Mouse (Mus musculus) adrenal gland, postnatal 4 days (tissue): ENCODE results near the gene Elmo1. TPM values are rescaled to one million over a fixed set of nuclear protein-coding genes. Genes with fewer than 3 reads are reported as not detected.

Experiments used
- DNase-seq, 2 experiments: peaks; one replicate each; pipeline ENCODE4 v3.0.0; 2021 to 2022; ENCODE audit warnings: low spot score in 2 of 2, mixed read lengths in 2 of 2
- total RNA-seq, 2 experiments: library from RNA; stranded (reverse); gene quantifications; 2 replicates each; pipeline ENCODE4 v1.2.3; 2021

Elmo1 gene
- total RNA-seq, 2 experiments from 2014 or later = 26.2 to 28.2 TPM

GRCm38 (mm10) chr13:20365828-20366593, 275.6 kb downstream of the Elmo1 start:
- DNase-seq = no peak

- DNase-seq = no peak
Observed at GRCm38 (mm10) chr13:20370036-20370802, 279.8 kb downstream of the Elmo1 start.

GRCm38 (mm10) chr13:20371501-20371900, 281.1 kb downstream of the Elmo1 start:
- no peak for DNase-seq

GRCm38 (mm10) chr13:20372335-20372734, 281.9 kb downstream of the Elmo1 start:
- DNase-seq = no peak

DNA sequence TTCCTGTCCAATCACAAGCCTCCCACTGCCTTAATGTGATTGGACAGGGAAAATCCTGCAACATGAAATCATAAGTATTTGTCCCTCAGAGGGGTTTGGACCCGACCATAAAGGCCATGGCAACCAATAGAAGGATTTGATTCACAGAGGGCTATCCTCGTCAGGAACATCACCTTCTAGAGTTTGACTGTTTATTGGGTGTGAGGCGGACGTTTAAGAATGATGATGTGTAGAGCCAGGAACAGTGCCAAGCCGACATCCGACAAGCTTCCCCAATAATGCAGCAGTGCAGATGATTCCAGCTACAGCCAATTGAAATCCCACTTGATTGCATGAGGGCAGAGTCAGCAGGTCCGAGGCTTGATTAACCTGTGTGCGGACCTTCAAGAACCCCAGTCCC, 288.5 kb downstream of the Elmo1 start:
- DNase-seq = no peak

DNA sequence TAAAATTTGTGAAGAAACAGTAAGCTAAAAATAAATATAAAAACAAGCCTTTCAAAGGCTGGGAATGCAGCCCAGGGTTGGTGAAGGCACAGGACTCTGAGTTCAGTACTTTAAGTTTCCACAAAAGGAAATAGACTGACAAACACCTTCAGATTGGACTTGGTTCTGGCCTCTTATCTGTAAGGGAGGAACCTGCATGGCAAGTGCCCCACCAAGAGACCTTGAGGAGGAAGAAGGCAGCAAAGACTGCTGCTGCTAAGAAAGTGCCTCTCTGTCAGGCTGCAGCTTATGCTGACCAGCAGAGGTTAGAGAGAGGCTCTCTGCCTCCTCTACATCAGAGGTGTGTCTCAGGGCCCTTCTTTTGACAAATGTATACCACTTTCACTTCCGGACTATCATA, 293.5 kb downstream of the Elmo1 start:
- no peak for DNase-seq

GRCm38 (mm10) chr13:20384846-20385245, 294.4 kb downstream of the Elmo1 start:
- no peak for DNase-seq

GRCm38 (mm10) chr13:20385423-20385822, 295.0 kb downstream of the Elmo1 start:
- DNase-seq = no peak

DNA sequence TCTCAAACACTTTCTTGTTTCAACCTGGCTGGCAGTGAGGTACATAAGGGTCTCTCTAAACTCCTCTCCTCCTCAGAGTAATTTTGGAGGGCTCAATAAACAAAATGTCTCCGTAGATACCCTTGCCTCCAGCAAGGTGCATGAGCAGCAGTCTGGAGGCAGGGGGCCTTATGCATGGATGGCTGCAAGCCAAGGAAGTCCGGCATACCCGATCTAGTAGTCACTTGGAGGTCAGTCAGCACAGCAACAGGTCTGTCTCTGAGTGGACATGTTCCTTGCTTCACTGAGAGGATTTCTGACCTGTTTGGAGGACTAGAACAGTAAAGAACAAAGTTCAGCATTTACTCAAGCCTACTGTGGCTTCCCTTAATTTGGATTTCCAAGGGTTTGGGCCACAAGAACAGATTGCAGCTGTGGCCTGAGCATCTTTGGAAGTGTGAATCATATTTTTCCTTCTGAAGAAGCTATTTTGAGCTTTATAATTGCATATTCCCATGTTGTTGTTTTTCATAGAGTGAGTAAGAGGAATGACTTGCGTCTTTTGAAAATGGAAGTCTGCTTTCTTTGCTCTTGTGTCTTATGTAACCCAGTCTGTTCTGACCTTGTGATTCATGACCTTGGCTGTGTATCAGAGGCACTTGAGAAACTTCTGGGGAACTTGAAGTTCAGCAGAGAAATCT, 296.2 kb downstream of the Elmo1 start:
- DNase-seq = no peak

GRCm38 (mm10) chr13:20392824-20393598, 302.6 kb downstream of the Elmo1 start:
- DNase-seq = no peak

GRCm38 (mm10) chr13:20397744-20398143, 307.3 kb downstream of the Elmo1 start:
- DNase-seq = no peak

- no peak for DNase-seq
Observed at GRCm38 (mm10) chr13:20398311-20398710, 307.9 kb downstream of the Elmo1 start.

DNA sequence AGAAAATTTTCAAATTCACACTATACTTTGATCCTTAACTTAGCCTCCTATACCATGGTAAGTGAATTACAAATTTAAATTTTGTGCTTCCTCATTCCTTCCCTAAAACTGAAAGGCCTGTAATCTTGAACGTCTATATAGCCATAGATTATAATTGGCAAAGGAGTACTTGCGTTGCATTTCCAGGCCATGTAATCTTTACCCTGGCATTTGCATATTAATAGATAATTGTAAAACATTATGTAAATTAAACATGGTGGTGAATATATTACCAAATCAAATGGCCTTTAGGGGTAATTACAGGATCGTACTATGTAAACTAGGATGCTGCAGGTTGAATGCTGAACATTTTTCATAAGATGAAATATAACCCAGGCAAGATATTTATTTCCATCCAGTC, 314.1 kb downstream of the Elmo1 start:
- DNase-seq = no peak

DNA sequence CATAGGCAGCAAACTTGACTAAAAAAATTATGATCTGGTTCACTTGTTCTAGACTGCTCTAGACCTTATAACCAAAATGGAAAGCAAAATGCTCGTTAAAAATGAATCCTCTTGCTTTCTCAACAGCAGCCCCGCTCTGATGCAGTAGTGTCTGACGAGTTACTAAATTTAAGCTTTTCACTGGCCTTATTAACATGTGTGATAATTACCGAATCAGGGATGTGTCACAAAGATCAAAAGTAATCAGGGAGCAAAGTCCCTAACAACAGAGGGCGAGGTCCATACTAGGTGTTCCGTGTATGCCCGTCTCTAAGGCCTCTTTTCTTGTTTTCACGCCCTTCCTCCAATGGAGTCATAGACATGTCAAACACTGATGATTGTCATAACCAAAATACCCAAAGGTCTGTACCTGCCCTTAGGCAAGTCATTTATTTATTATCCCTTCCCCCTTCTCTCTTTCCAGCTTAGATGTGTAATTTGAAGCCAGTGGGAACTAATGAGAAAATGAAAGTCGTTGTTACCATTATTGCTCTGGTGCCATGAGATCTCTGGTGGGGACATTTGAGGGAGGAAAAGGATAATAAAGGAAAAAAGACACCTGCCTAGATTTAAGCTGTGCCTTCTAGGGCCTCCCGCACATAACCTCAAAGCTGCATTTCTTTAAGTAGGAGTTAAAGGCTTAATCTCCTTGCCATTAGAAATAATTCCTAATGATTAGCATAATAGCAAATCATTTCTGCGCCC, 316.2 kb downstream of the Elmo1 start:
- DNase-seq = no peak

DNA sequence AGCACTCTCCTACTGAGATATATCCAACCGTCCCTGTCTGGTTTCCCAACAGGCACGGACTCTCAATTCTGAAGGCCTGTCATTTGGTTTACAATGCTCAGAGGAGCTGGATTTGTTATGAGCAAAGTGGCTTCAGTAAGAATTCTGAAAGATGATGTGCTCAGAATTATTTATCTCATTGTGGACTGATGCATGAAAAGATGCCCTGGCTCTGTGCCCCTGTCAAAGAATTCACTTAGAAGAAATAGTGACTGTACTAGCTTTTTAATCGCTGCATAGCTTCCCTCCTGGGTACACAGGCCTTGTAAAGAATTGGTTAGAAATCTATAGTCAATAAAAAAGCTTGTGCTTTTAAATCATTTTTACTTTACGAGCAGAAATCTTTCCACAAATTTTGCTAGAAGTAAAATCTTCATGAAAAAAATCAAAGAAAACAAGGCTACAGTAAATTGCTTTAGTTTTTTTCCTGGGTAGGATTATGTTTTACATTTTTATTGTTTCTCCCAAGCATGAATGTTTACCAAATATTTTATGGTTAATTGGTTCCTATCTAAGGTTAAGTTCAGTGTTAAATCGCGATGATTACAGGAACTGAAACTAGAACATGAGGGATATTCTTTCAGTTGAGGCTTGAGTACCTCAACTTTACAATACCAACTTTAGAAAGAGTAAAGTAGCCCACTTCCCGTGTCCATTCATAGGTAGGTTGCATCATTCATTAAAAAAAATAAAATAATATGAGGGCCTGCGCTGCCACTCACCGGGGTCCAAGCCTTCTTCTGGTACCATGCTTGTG, 320.1 kb downstream of the Elmo1 start:
- DNase-seq = no peak

DNA sequence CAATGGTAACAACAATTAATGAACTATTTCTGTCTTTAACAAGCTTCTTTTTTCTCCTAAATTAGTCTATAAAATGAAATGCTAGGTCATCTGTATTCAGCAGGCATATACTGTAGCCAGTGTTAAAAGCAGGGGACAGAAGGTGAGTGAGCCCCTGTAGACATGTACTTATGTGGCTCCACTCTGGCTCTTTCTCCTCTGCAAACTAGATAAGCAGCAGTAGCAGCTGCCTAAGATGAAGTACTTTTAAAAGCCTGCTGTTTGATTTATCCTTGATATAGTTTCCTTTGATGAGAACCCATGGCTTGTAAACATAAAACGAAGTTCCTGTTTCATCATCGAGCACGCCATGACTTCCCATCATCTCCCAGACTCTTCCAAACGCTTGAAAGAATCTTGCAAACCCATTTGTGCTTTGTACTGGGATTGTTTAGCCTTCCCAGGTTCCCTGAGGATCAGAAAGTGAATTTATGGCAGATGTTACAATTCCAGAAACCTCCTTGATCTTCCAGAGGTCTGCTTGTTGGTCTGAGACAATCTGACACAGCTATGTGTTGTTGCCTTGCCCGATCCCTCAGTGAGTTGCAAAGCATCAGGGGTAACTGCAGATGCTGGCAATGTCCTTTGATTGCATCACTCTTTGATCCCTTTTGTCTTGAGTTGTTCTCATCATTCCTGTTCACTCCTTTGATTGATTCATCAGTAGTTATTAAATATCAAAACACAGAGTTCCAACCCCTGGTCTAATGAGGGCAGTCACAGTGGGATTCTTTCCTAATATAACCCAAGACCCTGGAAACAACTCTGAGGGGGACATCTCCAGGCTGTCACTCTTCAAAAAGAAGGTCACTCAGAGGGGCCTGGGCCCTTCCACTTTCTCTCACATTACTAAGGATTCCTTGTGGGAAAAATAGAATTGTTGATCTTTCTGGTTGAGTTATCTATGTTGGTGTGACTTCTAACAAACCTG, 326.6 kb downstream of the Elmo1 start:
- DNase-seq = no peak

DNA sequence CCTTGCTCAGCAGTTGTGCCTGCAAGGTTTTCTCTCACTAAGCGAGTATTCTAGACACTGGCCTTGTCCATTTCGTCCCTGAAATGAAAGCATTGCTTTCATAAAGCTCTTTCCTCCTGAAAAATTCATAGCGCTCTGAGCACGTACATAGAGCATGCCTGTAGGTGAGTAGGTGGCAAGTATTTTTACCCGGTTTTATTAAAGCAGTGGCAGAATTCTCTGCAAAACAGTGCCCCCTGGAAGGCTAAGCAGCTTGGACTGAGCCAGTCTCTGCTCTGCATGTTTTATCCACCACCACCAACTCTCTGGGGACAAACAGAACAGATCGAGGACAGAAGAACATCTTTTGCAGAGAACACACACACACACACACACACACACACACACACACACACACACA, 340.6 kb downstream of the Elmo1 start:
- no peak for DNase-seq

GRCm38 (mm10) chr13:20433221-20433858, 342.9 kb downstream of the Elmo1 start:
- no peak for DNase-seq
